In the genomic region with DNA sequence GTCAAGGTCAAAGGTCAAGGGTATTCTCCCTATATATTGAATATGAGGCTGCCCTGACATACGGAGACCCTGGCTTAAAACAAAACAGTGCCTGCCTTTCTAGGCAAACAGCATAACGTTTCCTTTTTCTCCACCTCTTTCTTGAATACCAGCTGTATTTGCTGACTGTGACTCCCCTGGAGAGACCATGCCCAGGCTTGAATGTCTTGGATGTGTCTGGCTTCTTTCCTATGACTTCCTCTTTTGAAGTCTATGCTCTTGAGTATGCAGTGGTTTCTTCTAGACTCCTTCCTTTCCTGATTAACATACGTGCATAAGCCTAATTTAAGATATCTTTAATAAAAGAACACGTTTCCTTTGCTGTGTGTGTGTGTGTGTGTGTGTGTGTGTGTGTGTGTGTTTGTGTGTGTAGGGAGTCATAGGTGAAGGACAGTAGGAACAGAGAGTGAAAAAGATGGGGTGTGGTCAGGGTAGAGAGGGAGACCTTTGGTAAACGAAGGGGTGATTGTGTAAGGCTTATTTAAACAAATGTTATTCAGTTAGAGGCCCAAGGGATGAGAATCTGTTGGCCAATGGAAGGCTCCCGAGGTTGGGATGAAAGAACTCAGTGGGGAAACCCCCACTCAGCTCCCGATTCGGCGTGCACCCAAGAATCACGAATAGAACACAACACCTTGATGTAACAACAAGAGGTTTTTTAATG, we compare ENCODE assay signal across 27 mouse cellular contexts. TPM values are rescaled to one million over a fixed set of nuclear protein-coding genes. Genes with fewer than 3 reads are reported as not detected.
DNase-seq lines count a peak whose midpoint lies in the region; ATAC-seq and TF ChIP-seq lines count a peak whose summit lies in the region.
"Had no signal": no experiment of that assay in that cellular context is flagged by ENCODE, and none has a peak within 500 bp of the region (broad histone marks: within the 10 kb centered on the region; RNA-seq: fewer than 3 reads in every experiment).

No protein-coding gene starts in this region.

- H3K9ac ChIP-seq in liver, postnatal 0 days (replicated peaks): no peak overlapping the region
- no peak overlapping the region for H3K9ac ChIP-seq in intestine, postnatal 0 days (ENCODE audit: low read depth, low read length)
- H3K9ac ChIP-seq: forebrain, postnatal 0 days; hindbrain, embryonic 14.5 days; intestine, embryonic 15.5 days; limb, embryonic 12.5 days; neural tube, embryonic 12.5 days had no signal

- intact Hi-C loops in heart, postnatal 14 days (cut with DNase I): loop anchor here (10.0 kb wide), 1 partner anchor 230 kb away; no protein-coding TSS in a partner anchor

- no peak overlapping the region for H3K4me2 ChIP-seq in liver, postnatal 0 days (ENCODE audit: low read depth, low read length)
- H3K4me2 ChIP-seq in intestine, postnatal 0 days (replicated peaks; ENCODE audit: low read depth): no peak overlapping the region
- H3K4me2 ChIP-seq: hindbrain, embryonic 14.5 days; intestine, embryonic 15.5 days; limb, embryonic 12.5 days; neural tube, embryonic 12.5 days had no signal

- H3K9me3 ChIP-seq in G1E (replicated peaks): no peaks in the 10 kb centered on the region
- H3K9me3 ChIP-seq in liver, postnatal 0 days (ENCODE audit: low read length): no peaks in the 10 kb centered on the region
- H3K9me3 ChIP-seq in intestine, postnatal 0 days (ENCODE audit: control insufficient read depth): no peaks in the 10 kb centered on the region
- H3K9me3 ChIP-seq: embryonic facial prominence, embryonic 10.5 days; intestine, embryonic 15.5 days; limb, embryonic 12.5 days; midbrain, embryonic 10.5 days; neural tube, embryonic 12.5 days had no signal

- H3K36me3 ChIP-seq in G1E (replicated peaks): peaks cover 79% of the 10 kb centered on the region
- H3K36me3 ChIP-seq in liver, postnatal 0 days (replicated peaks; ENCODE audit: insufficient read depth, low read length): peaks cover 15% of the 10 kb centered on the region
- H3K36me3 ChIP-seq in intestine, postnatal 0 days (ENCODE audit: control insufficient read depth, insufficient read depth): no peaks in the 10 kb centered on the region
- H3K36me3 ChIP-seq: intestine, embryonic 15.5 days; midbrain, embryonic 10.5 days had no signal

- no peak overlapping the region for H3K4me3 ChIP-seq in G1E (ENCODE audit: low read depth, low read length)
- H3K4me3 ChIP-seq in embryonic fibroblast, embryonic 13.5 days (ENCODE audit: insufficient read depth, low read length): no peak overlapping the region
- H3K4me3 ChIP-seq in liver, postnatal 0 days (ENCODE audit: low read depth, low read length): no peak overlapping the region
- no peak overlapping the region for H3K4me3 ChIP-seq in intestine, postnatal 0 days (ENCODE audit: low read depth, low read length)
- H3K4me3 ChIP-seq: embryonic facial prominence, embryonic 10.5 days; erythroblast, embryonic 14.5 days; intestine, embryonic 15.5 days; layer of hippocampus, adult 2 months; limb, embryonic 12.5 days; midbrain, embryonic 10.5 days; neural tube, embryonic 12.5 days had no signal

- peaks cover 55% of the 10 kb centered on the region for H3K4me1 ChIP-seq in G1E (ENCODE audit: insufficient read depth, low read depth, low read length)
- H3K4me1 ChIP-seq in embryonic fibroblast, embryonic 13.5 days (ENCODE audit: control insufficient read depth, insufficient read depth, low read length): peaks cover 44% of the 10 kb centered on the region
- peaks cover 49% of the 10 kb centered on the region for H3K4me1 ChIP-seq in liver, postnatal 0 days (ENCODE audit: insufficient read depth)
- H3K4me1 ChIP-seq in intestine, postnatal 0 days (replicated peaks; ENCODE audit: control insufficient read depth, insufficient read depth, low read length): peaks cover 3% of the 10 kb centered on the region; the same call in 1 of the 2 replicates

- peak; percentile 71 for DNase-seq in heart, adult 11 months
- DNase-seq in heart, postnatal 14 days: no peak
- DNase-seq in G1E (ENCODE audit: low spot score): peak; percentile 48
- DNase-seq in liver, postnatal 0 days: no peak
- DNase-seq in layer of hippocampus, adult 9-11 months: no peak
- no peak for DNase-seq in thymus, postnatal 25 days
- DNase-seq: cerebellum, adult 11-12 months; cerebellum, postnatal 36 days; forebrain, postnatal 0 days; gastrocnemius, postnatal 10 days; lung, postnatal 10 days; right cerebral cortex, postnatal 14 days; thymus, postnatal 4 days had no signal

- peak overlapping the region; percentile 86 for H3K27ac ChIP-seq in embryonic fibroblast, embryonic 13.5 days (ENCODE audit: insufficient read depth, low read length)
- peak overlapping the region; percentile 45 for H3K27ac ChIP-seq in liver, postnatal 0 days (ENCODE audit: low read depth)
- no peak overlapping the region for H3K27ac ChIP-seq in intestine, postnatal 0 days (ENCODE audit: low read depth, low read length)
- H3K27ac ChIP-seq: embryonic facial prominence, embryonic 10.5 days; hindbrain, embryonic 14.5 days; intestine, embryonic 15.5 days; limb, embryonic 12.5 days; midbrain, embryonic 10.5 days; neural tube, embryonic 12.5 days had no signal

- 0 out of 2 replicates have a peak, but pooled peaks have one; percentile 25 for TF ChIP-seq EP300 in liver, postnatal 0 days (IDR thresholded peaks at IDR 0.05; ENCODE audit: low read depth)

- TF ChIP-seq POLR2A in embryonic fibroblast, embryonic 13.5 days (IDR thresholded peaks at IDR 0.05; ENCODE audit: low read depth, low read length): no peak

- H3K27me3 ChIP-seq in G1E (ENCODE audit: insufficient read depth, low read length): no peaks in the 10 kb centered on the region
- no peaks in the 10 kb centered on the region for H3K27me3 ChIP-seq in liver, postnatal 0 days (ENCODE audit: insufficient read depth, low read length)
- H3K27me3 ChIP-seq in intestine, postnatal 0 days (replicated peaks; ENCODE audit: control insufficient read depth, insufficient read depth, low read length): no peaks in the 10 kb centered on the region
- H3K27me3 ChIP-seq: intestine, embryonic 15.5 days; limb, embryonic 12.5 days; neural tube, embryonic 12.5 days had no signal

- 44% methylated on average over 10 of the region's 10 CpGs for WGBS in liver, postnatal 0 days (ENCODE audit: insufficient replicate concordance)
- 54% methylated on average over 10 of the region's 10 CpGs for WGBS in intestine, postnatal 0 days

- TF ChIP-seq CTCF in G1E (IDR thresholded peaks at IDR 0.05; ENCODE audit: low read depth, low read length): no peak
- no peak for TF ChIP-seq CTCF in embryonic fibroblast, embryonic 13.5 days (IDR thresholded peaks at IDR 0.05; ENCODE audit: borderline replicate concordance, insufficient read depth, low read length)
- TF ChIP-seq CTCF in liver, postnatal 0 days (IDR thresholded peaks at IDR 0.05; ENCODE audit: low read depth): no peak
- TF ChIP-seq CTCF in intestine, postnatal 0 days (IDR thresholded peaks at IDR 0.05; ENCODE audit: low read depth): no peak

- 0 out of 2 replicates have a peak, but pooled peaks have one; percentile 3 for ATAC-seq in G1E (ENCODE audit: extremely low read depth, insufficient number of reproducible peaks, low FRiP score, poor library complexity, severe bottlenecking)
- ATAC-seq in liver, postnatal 0 days: peak; percentile 85
- no peak for ATAC-seq in intestine, postnatal 0 days
- ATAC-seq: forebrain, postnatal 0 days; intestine, embryonic 15.5 days had no signal

RNA-seq across cellular contexts. Expression of gene Ccin, which starts 8.2 kb away (rescaled TPM):
- not detected for total RNA-seq in heart, postnatal 14 days (2021)
- not detected in 2 replicates for total RNA-seq in G1E (2014; fragmentation: Nextera tagmentation)
- not detected in 2 replicates for total RNA-seq in G1E (2017)
- not detected in 2 replicates for polyA plus RNA-seq in G1E (2012)
- 0.25 and 0.26 TPM in 2 replicates for polyA plus RNA-seq in embryonic fibroblast, embryonic 13.5 days (2011; ENCODE audit: insufficient read length, low read depth, missing spikeins)
- not detected in 2 replicates for polyA plus RNA-seq in liver, postnatal 0 days (2015; fragmentation: Nextera tagmentation; extraction: Ambion mirVana)
- polyA plus RNA-seq in intestine, postnatal 0 days (2015; fragmentation: Nextera tagmentation; extraction: Ambion mirVana): not detected in 2 replicates
- total RNA-seq: heart, postnatal 25 days; layer of hippocampus, adult 2 months; left cerebral cortex, adult 8-10 months; monocyte, adult 5-6 weeks had no signal
- polyA plus RNA-seq: embryonic facial prominence, embryonic 10.5 days; erythroblast, embryonic 14.5 days; forebrain, postnatal 0 days; intestine, embryonic 15.5 days; kidney, embryonic 16.5 days; limb, embryonic 12.5 days; midbrain, embryonic 10.5 days; neural tube, embryonic 12.5 days had no signal

RNA-seq across cellular contexts. Expression of gene Glipr2, which starts 17.9 kb away (rescaled TPM):
- total RNA-seq in heart, postnatal 14 days (2021): 1 to 10 TPM; 5.5 to 8.9 TPM
- total RNA-seq in G1E (2014; fragmentation: Nextera tagmentation): 48.9 and 58.3 TPM in 2 replicates
- 73.9 and 77.9 TPM in 2 replicates for total RNA-seq in G1E (2017)
- polyA plus RNA-seq in G1E (2012): 47.0 and 50.6 TPM in 2 replicates
- 177 and 225 TPM in 2 replicates for polyA plus RNA-seq in embryonic fibroblast, embryonic 13.5 days (2011; ENCODE audit: insufficient read length, low read depth, missing spikeins)
- polyA plus RNA-seq in liver, postnatal 0 days (2015; fragmentation: Nextera tagmentation; extraction: Ambion mirVana): 19.4 and 20.4 TPM in 2 replicates
- polyA plus RNA-seq in intestine, postnatal 0 days (2015; fragmentation: Nextera tagmentation; extraction: Ambion mirVana): 25.2 and 26.8 TPM in 2 replicates

RNA-seq across cellular contexts. Expression of gene Clta, which starts 29.2 kb away (rescaled TPM):
- total RNA-seq in heart, postnatal 14 days (2021): 10 to 100 TPM; 83.0 to 91.0 TPM
- total RNA-seq in G1E (2014; fragmentation: Nextera tagmentation): 108 and 132 TPM in 2 replicates
- 483 and 581 TPM in 2 replicates for total RNA-seq in G1E (2017)
- 437 and 460 TPM in 2 replicates for polyA plus RNA-seq in G1E (2012)
- polyA plus RNA-seq in embryonic fibroblast, embryonic 13.5 days (2011; ENCODE audit: insufficient read length, low read depth, missing spikeins): 248 and 249 TPM in 2 replicates
- polyA plus RNA-seq in liver, postnatal 0 days (2015; fragmentation: Nextera tagmentation; extraction: Ambion mirVana): 136 and 144 TPM in 2 replicates
- polyA plus RNA-seq in intestine, postnatal 0 days (2015; fragmentation: Nextera tagmentation; extraction: Ambion mirVana): 343 and 352 TPM in 2 replicates

Comparison
In these comparisons a context has a peak if more than half of its experiments do, and no peak if none do; other contexts are left out.
1. DNase-seq: peak in heart, adult 11 months (single experiment) and G1E (single experiment); none in heart, postnatal 14 days (0 of 2), liver, postnatal 0 days (single experiment), layer of hippocampus, adult 9-11 months (single experiment) and thymus, postnatal 25 days (single experiment).